In genomic region chr16:5131251-5131922, GRCm38 (mm10) we compare ENCODE assay signal across 8 mouse cellular contexts. TPM values are rescaled to one million over a fixed set of nuclear protein-coding genes. Genes with fewer than 3 reads are reported as not detected.
DNase-seq lines count a peak whose midpoint lies in the region; ATAC-seq lines count a peak whose summit lies in the region.

No protein-coding gene starts in this region.

- peaks cover 9% of the 10 kb centered on the region; the same call in 1 of the 2 replicates for H3K4me1 ChIP-seq in neural tube, embryonic 12.5 days
- H3K4me1 ChIP-seq in limb, embryonic 12.5 days (replicated peaks) = 0 out of 2 replicates have a peak, but pooled peaks cover 10% of the 10 kb centered on the region

- H3K27me3 ChIP-seq in neural tube, embryonic 12.5 days (replicated peaks) = peaks cover 66% of the 10 kb centered on the region
- peaks cover 90% of the 10 kb centered on the region for H3K27me3 ChIP-seq in limb, embryonic 12.5 days
- no peaks in the 10 kb centered on the region for H3K27me3 ChIP-seq in splenic B cell, adult 2 months (ENCODE audit: control insufficient read depth, insufficient read depth, low read length, poor library complexity, severe bottlenecking)

- DNase-seq in gastrocnemius, adult 18-20 months (ENCODE audit: low spot score) = peak; percentile 52
- DNase-seq in gastrocnemius, postnatal 10 days = no peak
- DNase-seq in neural tube, embryonic 10.5 days (ENCODE audit: extremely low spot score, low spot score) = no peak
- DNase-seq in splenic B cell, adult 2 months (ENCODE audit: low read depth, low spot score) = peak; percentile 18
- no peak for DNase-seq in cerebellum, postnatal 14 days
- no peak for DNase-seq in kidney, postnatal 14 days

- H3K4me3 ChIP-seq in neural tube, embryonic 12.5 days = no peak overlapping the region
- peak overlapping the region; percentile 43 for H3K4me3 ChIP-seq in limb, embryonic 12.5 days (replicated peaks)

- ATAC-seq in neural tube, embryonic 12.5 days (ENCODE audit: low FRiP score, low read depth) = no peak
- no peak for ATAC-seq in limb, embryonic 12.5 days (ENCODE audit: insufficient number of reproducible peaks, insufficient read depth, low FRiP score, low TSS enrichment, low read depth)

- no peaks in the 10 kb centered on the region for H3K9me3 ChIP-seq in neural tube, embryonic 12.5 days
- no peaks in the 10 kb centered on the region for H3K9me3 ChIP-seq in limb, embryonic 12.5 days

- H3K4me2 ChIP-seq in neural tube, embryonic 12.5 days (replicated peaks) = peak overlapping the region; percentile 53; the same call in 1 of the 2 replicates
- peak overlapping the region; percentile 73 for H3K4me2 ChIP-seq in limb, embryonic 12.5 days

- 3% methylated on average over 25 of the region's 25 CpGs for WGBS in neural tube, embryonic 12.5 days
- WGBS in limb, embryonic 12.5 days = 5% methylated on average over 25 of the region's 25 CpGs

- H3K9ac ChIP-seq in neural tube, embryonic 12.5 days = 0 out of 2 replicates have a peak overlapping the region, but pooled peaks have one; percentile 7
- no peak overlapping the region for H3K9ac ChIP-seq in limb, embryonic 12.5 days (replicated peaks)

- no peaks in the 10 kb centered on the region for H3K36me3 ChIP-seq in neural tube, embryonic 12.5 days
- H3K36me3 ChIP-seq in limb, embryonic 12.5 days = no peaks in the 10 kb centered on the region
- no peaks in the 10 kb centered on the region for H3K36me3 ChIP-seq in splenic B cell, adult 2 months (ENCODE audit: control insufficient read depth, insufficient read depth, low read length, poor library complexity, severe bottlenecking)

- no peak overlapping the region for H3K27ac ChIP-seq in neural tube, embryonic 12.5 days
- no peak overlapping the region for H3K27ac ChIP-seq in limb, embryonic 12.5 days

RNA-seq across cellular contexts. Expression of gene Ppl, which starts 0.8 kb away (rescaled TPM):
- total RNA-seq in gastrocnemius, adult 18-20 months (2021) = 1 to 10 TPM; 3.1 to 3.6 TPM
- under 1 TPM; 0.12 to 0.25 TPM for total RNA-seq in gastrocnemius, postnatal 10 days (2021)
- 0.78 and 0.80 TPM in 2 replicates for polyA plus RNA-seq in neural tube, embryonic 12.5 days (2016; fragmentation: Nextera tagmentation; extraction: Ambion mirVana)
- polyA plus RNA-seq in limb, embryonic 12.5 days (2016; fragmentation: Nextera tagmentation; extraction: Ambion mirVana) = 3.3 TPM in 2 replicates

RNA-seq across cellular contexts. Expression of gene Sec14l5, which starts 15.5 kb away (rescaled TPM):
- 10 to 100 TPM; 10.9 to 12.9 TPM for total RNA-seq in gastrocnemius, adult 18-20 months (2021)
- total RNA-seq in gastrocnemius, postnatal 10 days (2021) = 10 to 100 TPM in 1 of 2 experiments, 1 to 10 TPM in 1; 8.8 to 13.3 TPM
- polyA plus RNA-seq in neural tube, embryonic 12.5 days (2016; fragmentation: Nextera tagmentation; extraction: Ambion mirVana) = 1.1 and 1.2 TPM in 2 replicates
- 0.04 and 0.05 TPM in 2 replicates for polyA plus RNA-seq in limb, embryonic 12.5 days (2016; fragmentation: Nextera tagmentation; extraction: Ambion mirVana)

Comparison
In these comparisons a context has a peak if more than half of its experiments do, and no peak if none do; other contexts are left out.
1. DNase-seq: peak in gastrocnemius, adult 18-20 months (single experiment) and splenic B cell, adult 2 months (single experiment); none in gastrocnemius, postnatal 10 days (single experiment), neural tube, embryonic 10.5 days (single experiment), cerebellum, postnatal 14 days (0 of 2) and kidney, postnatal 14 days (single experiment).